Mouse (Mus musculus) MEL (cell line): ENCODE results near the gene Mllt11. TPM values are rescaled to one million over a fixed set of nuclear protein-coding genes. Genes with fewer than 3 reads are reported as not detected.

Experiments used
- DNase-seq: peaks from one replicate; pipeline ENCODE4 v3.0.0; 2011; ENCODE audit warnings: low read depth, low spot score
- H3K27ac ChIP-seq: 2 replicates; pipeline ENCODE4 v1.5.1; 2012; ENCODE audit warnings: low read depth, mild to moderate bottlenecking, control low read depth, low read length, moderate library complexity; ENCODE audit not compliant: control insufficient read depth
- H3K27me3 ChIP-seq, 2 experiments: fragments of 150-350 bp in 1 of 2; sonication (generic) in 1 of 2; 2 replicates each; pipeline ENCODE4 v1.6.1; 2012; ENCODE audit warnings: low read length in 2 of 2, mild to moderate bottlenecking in 2 of 2, improper control_type of control experiment in 1 of 2, moderate library complexity in 1 of 2; ENCODE audit not compliant: insufficient read depth in 2 of 2, control insufficient read depth in 1 of 2
- H3K36me3 ChIP-seq, 2 experiments: 2 replicates each; pipeline ENCODE4 v1.6.1; 2012 to 2014; ENCODE audit warnings: low read length in 2 of 2, improper control_type of control experiment in 1 of 2, inconsistent platforms in 1 of 2, mild to moderate bottlenecking in 1 of 2; ENCODE audit not compliant: insufficient read depth in 2 of 2, control insufficient read depth in 1 of 2
- H3K4me1 ChIP-seq, 2 experiments: fragments of 150-350 bp in 1 of 2; sonication (generic) in 1 of 2; 2 replicates each; pipeline ENCODE4 v1.6.1; 2012; ENCODE audit warnings: low read length in 2 of 2, improper control_type of control experiment in 1 of 2, mild to moderate bottlenecking in 1 of 2; ENCODE audit not compliant: insufficient read depth in 2 of 2, control insufficient read depth in 1 of 2
- H3K4me3 ChIP-seq, 2 experiments: fragments of 150-350 bp in 1 of 2; sonication (generic) in 1 of 2; 2 replicates each; pipeline ENCODE4 v1.5.1; 2012; ENCODE audit warnings: low read depth in 2 of 2, low read length in 2 of 2, mild to moderate bottlenecking in 2 of 2, moderate library complexity in 2 of 2, control low read depth in 1 of 2, improper control_type of control experiment in 1 of 2; ENCODE audit not compliant: control insufficient read depth in 1 of 2, insufficient read depth in 1 of 2
- H3K79me2 ChIP-seq: 2 replicates; pipeline ENCODE4 v1.6.1; 2012; ENCODE audit warnings: mild to moderate bottlenecking, low read length, moderate library complexity; ENCODE audit not compliant: control insufficient read depth, poor library complexity, insufficient read depth
- H3K9ac ChIP-seq: 2 replicates; pipeline ENCODE4 v1.6.1; 2012; ENCODE audit warnings: low read depth, mild to moderate bottlenecking, control low read depth, low read length, moderate library complexity; ENCODE audit not compliant: control insufficient read depth, poor library complexity, severe bottlenecking
- H3K9me3 ChIP-seq: fragments of 150-350 bp; sonication (generic); replicated peaks from 2 replicates; pipeline ENCODE4 v1.6.1; 2012; ENCODE audit warnings: mild to moderate bottlenecking, low read length, improper control_type of control experiment, moderate library complexity; ENCODE audit not compliant: insufficient read depth
- CTCF ChIP-seq, 3 experiments: IDR thresholded peaks in 2 of 3; conservative IDR thresholded peaks in 1 of 3; 2 replicates each; pipeline ENCODE4 v1.5.1; 2011 to 2012; ENCODE audit warnings: low read length in 3 of 3, low read depth in 2 of 3, mild to moderate bottlenecking in 2 of 3, improper control_type of control experiment in 1 of 3, inconsistent platforms in 1 of 3, mixed read lengths in 1 of 3, moderate library complexity in 1 of 3; ENCODE audit not compliant: control insufficient read depth in 1 of 3, insufficient read depth in 1 of 3, poor library complexity in 1 of 3, severe bottlenecking in 1 of 3
- MAX ChIP-seq: IDR thresholded peaks from 2 replicates; pipeline ENCODE4 v1.6.1; 2011; ENCODE audit warnings: low read length, improper control_type of control experiment
- UBTF ChIP-seq: IDR thresholded peaks from 2 replicates; pipeline ENCODE4 v1.6.1; 2012; ENCODE audit warnings: low read depth, mild to moderate bottlenecking, inconsistent platforms, low read length, improper control_type of control experiment, moderate library complexity, borderline replicate concordance; ENCODE audit not compliant: insufficient read depth
- ZNF384 ChIP-seq: IDR thresholded peaks from 2 replicates; pipeline ENCODE4 v1.6.1; 2012; ENCODE audit warnings: low read depth, mild to moderate bottlenecking, inconsistent platforms, low read length, improper control_type of control experiment
- polyA plus RNA-seq, 2 experiments: library from polyadenylated mRNA; stranded (reverse) in 1 of 2; unstranded in 1 of 2; fragments of >175 nt in 1 of 2; fragments of >200 nt in 1 of 2; gene quantifications; 2 replicates each; pipeline versions ENCODE4 v1.2.1 to v1.2.4; 2012; ENCODE audit warnings: low replicate concordance in 2 of 2, low read depth in 1 of 2; ENCODE audit not compliant: insufficient read length in 2 of 2, insufficient read depth in 1 of 2, missing spikeins in 1 of 2
- total RNA-seq: library from RNA; depleted of rRNA; stranded (reverse); fragments of 300-350 nt; gene quantifications from 2 replicates; pipeline ENCODE4 v1.2.3, GENCODE M21; 2012; rRNA removed

Mllt11 gene
- total and polyA plus RNA-seq, 3 experiments: 7.3 to 24.6 TPM; not detected in 1

- no peak for TF ChIP-seq ZNF384
- TF ChIP-seq UBTF: no peak
- no peak for TF ChIP-seq MAX
- TF ChIP-seq CTCF (IDR thresholded peaks at IDR 0.05 in 2 of 3, conservative IDR thresholded peaks at IDR 0.05 in 1 of 3; ENCODE audit: control insufficient read depth in 1 of 3, insufficient read depth in 1 of 3, low read depth in 2 of 3, low read length in 3 of 3, poor library complexity in 1 of 3, severe bottlenecking in 1 of 3): no peak
- TF ChIP-seq, all 39 proteins: peak for 0
- H3K27me3 ChIP-seq: no peaks in the 10 kb centered on the region
- no peak for DNase-seq
These were observed 62.0 kb downstream of the Mllt11 start for GRCm38 (mm10) chr3:95169996-95170395.

More at GRCm38 (mm10) chr3:95169996-95170395, 62.0 kb downstream of the Mllt11 start:
- no peak overlapping the region for H3K27ac ChIP-seq
- H3K9ac ChIP-seq: no peak overlapping the region
- no peaks in the 10 kb centered on the region for H3K9me3 ChIP-seq
- H3K36me3 ChIP-seq: peaks cover 0 to 3% of the 10 kb centered on the region in 2 experiments; a peak in 2 of 4 replicates
- peaks cover 3% of the 10 kb centered on the region in 2 experiments for H3K4me1 ChIP-seq
- no peaks in the 10 kb centered on the region for H3K79me2 ChIP-seq
- H3K4me3 ChIP-seq: no peak overlapping the region

Other genes starting within 250 kb of the Mllt11 start
- gene Zfp687, start 216.7 kb downstream of the Mllt11 start, total RNA-seq: 14.5 and 16.2 TPM in 2 replicates
- 10 to 100 TPM in 1 of 2 experiments, not detected in 1; 36.6 TPM for gene Zfp687, start 216.7 kb downstream of the Mllt11 start, polyA plus RNA-seq
- gene Psmd4, start 189.6 kb downstream of the Mllt11 start, total RNA-seq: 631 and 709 TPM in 2 replicates
- gene Psmd4, start 189.6 kb downstream of the Mllt11 start, polyA plus RNA-seq: 100 to 1,000 TPM in 1 of 2 experiments, not detected in 1; 816 TPM
- 47.7 and 48.6 TPM in 2 replicates for gene Pip5k1a, start 125.2 kb downstream of the Mllt11 start, total RNA-seq
- 100 to 1,000 TPM; 103 to 322 TPM for gene Pip5k1a, start 125.2 kb downstream of the Mllt11 start, polyA plus RNA-seq
- 117 and 128 TPM in 2 replicates for gene Vps72, start 121.1 kb downstream of the Mllt11 start, total RNA-seq
- 100 to 1,000 TPM; 266 to 416 TPM for gene Vps72, start 121.1 kb downstream of the Mllt11 start, polyA plus RNA-seq
- 1.6 and 3.1 TPM in 2 replicates for gene Tmod4, start 107.7 kb downstream of the Mllt11 start, total RNA-seq
- 1 to 10 TPM in 1 of 2 experiments, not detected in 1; 5.4 TPM for gene Tmod4, start 107.7 kb downstream of the Mllt11 start, polyA plus RNA-seq
- 71.8 and 93.1 TPM in 2 replicates for gene Scnm1, start 98.2 kb downstream of the Mllt11 start, total RNA-seq
- gene Scnm1, start 98.2 kb downstream of the Mllt11 start, polyA plus RNA-seq: 100 to 1,000 TPM in 1 of 2 experiments, not detected in 1; 104 TPM
- 22.1 and 22.7 TPM in 2 replicates for gene Lysmd1, start 98.1 kb downstream of the Mllt11 start, total RNA-seq
- 100 to 1,000 TPM in 1 of 2 experiments, 10 to 100 TPM in 1; 22.9 to 102 TPM for gene Lysmd1, start 98.1 kb downstream of the Mllt11 start, polyA plus RNA-seq
- gene Tnfaip8l2, start 89.8 kb downstream of the Mllt11 start, total RNA-seq: 3.1 and 4.5 TPM in 2 replicates
- 1 to 10 TPM in 1 of 2 experiments, not detected in 1; 5.8 TPM for gene Tnfaip8l2, start 89.8 kb downstream of the Mllt11 start, polyA plus RNA-seq
- gene Sema6c, start 71.7 kb downstream of the Mllt11 start, total RNA-seq: 0.35 and 0.69 TPM in 2 replicates
- 1 to 10 TPM in 1 of 2 experiments, not detected in 1; 3.2 TPM for gene Sema6c, start 71.7 kb downstream of the Mllt11 start, polyA plus RNA-seq
- 78.7 and 82.2 TPM in 2 replicates for gene Gabpb2, start 14.3 kb downstream of the Mllt11 start, total RNA-seq
- 10 to 100 TPM; 72.2 to 92.8 TPM for gene Gabpb2, start 14.3 kb downstream of the Mllt11 start, polyA plus RNA-seq
- 238 and 341 TPM in 2 replicates for gene Cdc42se1, start 3.4 kb downstream of the Mllt11 start, total RNA-seq
- 100 to 1,000 TPM in 1 of 2 experiments, not detected in 1; 472 TPM for gene Cdc42se1, start 3.4 kb downstream of the Mllt11 start, polyA plus RNA-seq
- 0.08 TPM in 1 of 2 replicates, not detected in the other for gene Gm128, start 9.4 kb upstream of the Mllt11 start, total RNA-seq
- under 1 TPM in 1 of 2 experiments, not detected in 1; 0.18 TPM for gene Gm128, start 9.4 kb upstream of the Mllt11 start, polyA plus RNA-seq
- 0.19 and 0.20 TPM in 2 replicates for gene Bnipl, start 19.0 kb upstream of the Mllt11 start, total RNA-seq
- under 1 TPM in 1 of 2 experiments, not detected in 1; 0.43 TPM for gene Bnipl, start 19.0 kb upstream of the Mllt11 start, polyA plus RNA-seq
- gene Mindy1, start 49.2 kb upstream of the Mllt11 start, total RNA-seq: 203 and 265 TPM in 2 replicates
- 100 to 1,000 TPM in 1 of 2 experiments, not detected in 1; 234 TPM for gene Mindy1, start 49.2 kb upstream of the Mllt11 start, polyA plus RNA-seq
- gene Prune1, start 49.9 kb upstream of the Mllt11 start, total RNA-seq: 28.5 and 32.4 TPM in 2 replicates
- 10 to 100 TPM in 1 of 2 experiments, not detected in 1; 51.8 TPM for gene Prune1, start 49.9 kb upstream of the Mllt11 start, polyA plus RNA-seq
- 7.7 and 7.8 TPM in 2 replicates for gene Anxa9, start 75.0 kb upstream of the Mllt11 start, total RNA-seq
- gene Anxa9, start 75.0 kb upstream of the Mllt11 start, polyA plus RNA-seq: 10 to 100 TPM in 1 of 2 experiments, not detected in 1; 33.9 TPM
- gene Cers2, start 82.6 kb upstream of the Mllt11 start, total RNA-seq: 240 and 307 TPM in 2 replicates
- 100 to 1,000 TPM; 134 to 357 TPM for gene Cers2, start 82.6 kb upstream of the Mllt11 start, polyA plus RNA-seq
- 91.0 and 101 TPM in 2 replicates for gene Setdb1, start 125.0 kb upstream of the Mllt11 start, total RNA-seq
- gene Setdb1, start 125.0 kb upstream of the Mllt11 start, polyA plus RNA-seq: 100 to 1,000 TPM in 1 of 2 experiments, not detected in 1; 116 TPM
- gene 4930558C23Rik, start 170.7 kb upstream of the Mllt11 start, total RNA-seq: not detected in 2 replicates
- not detected for gene 4930558C23Rik, start 170.7 kb upstream of the Mllt11 start, polyA plus RNA-seq
- gene Arnt, start 202.2 kb upstream of the Mllt11 start, total RNA-seq: 16.4 and 22.2 TPM in 2 replicates
- gene Arnt, start 202.2 kb upstream of the Mllt11 start, polyA plus RNA-seq: 10 to 100 TPM; 62.4 to 90.7 TPM